In the genomic region with DNA sequence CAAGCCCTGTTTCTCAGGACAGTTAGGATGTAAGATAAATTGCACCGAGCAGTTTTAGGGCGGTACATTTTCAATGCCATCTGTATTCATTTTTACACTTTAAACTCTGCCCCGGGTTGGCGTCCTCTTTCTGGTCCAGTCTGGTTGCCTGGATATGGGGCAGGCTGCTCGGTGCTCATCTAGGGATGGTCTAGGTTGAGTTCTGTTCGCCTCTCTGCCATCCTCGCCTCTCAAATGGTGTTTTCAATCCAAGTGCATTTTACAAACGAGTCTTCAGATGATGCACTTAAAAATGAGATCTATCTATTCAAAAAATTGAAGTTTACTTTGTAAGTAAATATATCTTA, we compare ENCODE assay signal across 9 mouse cellular contexts. TPM values are rescaled to one million over a fixed set of nuclear protein-coding genes. Genes with fewer than 3 reads are reported as not detected.
DNase-seq lines count a peak whose midpoint lies in the region; ATAC-seq and TF ChIP-seq lines count a peak whose summit lies in the region.
"Had no signal": no experiment of that assay in that cellular context is flagged by ENCODE, and none has a peak within 500 bp of the region (broad histone marks: within the 10 kb centered on the region; RNA-seq: fewer than 3 reads in every experiment).

No protein-coding gene starts in this region.

- no peaks in the 10 kb centered on the region for H3K36me3 ChIP-seq in heart, adult 2 months (ENCODE audit: control insufficient read depth, insufficient read depth, low read length)
- no peaks in the 10 kb centered on the region for H3K36me3 ChIP-seq in thymus, adult 2 months (ENCODE audit: control insufficient read depth, insufficient read depth, low read length)
- no peaks in the 10 kb centered on the region for H3K36me3 ChIP-seq in liver, embryonic 12.5 days

- peak overlapping the region; percentile 49; the same call in 1 of the 2 replicates for H3K27ac ChIP-seq in heart, adult 2 months
- no peak overlapping the region for H3K27ac ChIP-seq in thymus, adult 2 months (ENCODE audit: control insufficient read depth, insufficient read depth, low read length)
- H3K27ac ChIP-seq in liver, embryonic 12.5 days, result no peak overlapping the region

- no peak for ATAC-seq in liver, embryonic 12.5 days

- peaks cover 2% of the 10 kb centered on the region; the same call in 1 of the 2 replicates for H3K4me1 ChIP-seq in heart, adult 2 months (ENCODE audit: control insufficient read depth, insufficient read depth, low read length)
- H3K4me1 ChIP-seq in thymus, adult 2 months (replicated peaks; ENCODE audit: control insufficient read depth, insufficient read depth, low read length), result peaks cover 13% of the 10 kb centered on the region
- peaks cover 12% of the 10 kb centered on the region for H3K4me1 ChIP-seq in liver, embryonic 12.5 days

- intact Hi-C loops in heart, adult 2 months (cut with DNase I), result no loop called here
- intact Hi-C loops in heart, postnatal 36 days (cut with DNase I), result no loop called here

- no peaks in the 10 kb centered on the region for H3K9me3 ChIP-seq in liver, embryonic 12.5 days (replicated peaks)

- no peak for TF ChIP-seq EP300 in heart, adult 2 months (IDR thresholded peaks at IDR 0.05; ENCODE audit: insufficient read depth, low read depth, low read length)

- H3K9ac ChIP-seq in heart, adult 2 months (ENCODE audit: low read depth, low read length), result peak overlapping the region; percentile 64
- H3K9ac ChIP-seq in liver, embryonic 12.5 days, result peak overlapping the region; percentile 63

- 4% methylated on average over 8 of the region's 8 CpGs for WGBS in heart, adult 2 months
- 7% methylated on average over 8 of the region's 8 CpGs for whole genome bisulfite sequencing in thymus, adult 2 months
- 7% methylated on average over 8 of the region's 8 CpGs for WGBS in liver, embryonic 12.5 days (ENCODE audit: insufficient replicate concordance)

- peak overlapping the region; percentile 70 for H3K4me3 ChIP-seq in heart, adult 2 months
- peak overlapping the region; percentile 59 for H3K4me3 ChIP-seq in thymus, adult 2 months (ENCODE audit: control insufficient read depth, insufficient read depth, low read length)
- H3K4me3 ChIP-seq in liver, embryonic 12.5 days, result peak overlapping the region; percentile 63

- no peaks in the 10 kb centered on the region for H3K27me3 ChIP-seq in heart, adult 2 months (ENCODE audit: control insufficient read depth, insufficient read depth, low read length)
- no peaks in the 10 kb centered on the region for H3K27me3 ChIP-seq in thymus, adult 2 months (ENCODE audit: control insufficient read depth, insufficient read depth, low read length)
- H3K27me3 ChIP-seq in liver, embryonic 12.5 days (replicated peaks), result no peaks in the 10 kb centered on the region

- TF ChIP-seq CTCF in heart, adult 2 months (IDR thresholded peaks at IDR 0.05), result no peak
- no peak for TF ChIP-seq CTCF in thymus, adult 2 months (IDR thresholded peaks at IDR 0.05; ENCODE audit: borderline replicate concordance, control insufficient read depth, extremely low read depth, insufficient read depth, low read length, poor library complexity)

- H3K79me2 ChIP-seq in heart, adult 2 months (replicated peaks; ENCODE audit: control insufficient read depth, insufficient read depth, low read length), result no peaks in the 10 kb centered on the region

- peak overlapping the region; percentile 93 for H3K4me2 ChIP-seq in liver, embryonic 12.5 days

- no peak for DNase-seq in heart, adult 2 months
- DNase-seq in heart, postnatal 36 days, result no peak
- no peak for DNase-seq in thymus, adult 2 months
- DNase-seq in thymus, postnatal 10 days (ENCODE audit: low spot score in 2 of 2), result no peak
- DNase-seq in natural killer cell, adult 2 months (ENCODE audit: low spot score in 2 of 2), result no peak
- no peak for DNase-seq in frontal cortex, postnatal 36 days (ENCODE audit: low spot score in 2 of 2)
- DNase-seq in yolk sac, embryonic 10.5 days (ENCODE audit: low spot score), result no peak

- no peak for TF ChIP-seq POLR2A in heart, adult 2 months (IDR thresholded peaks at IDR 0.05; ENCODE audit: insufficient read depth, low read depth, low read length)
- TF ChIP-seq POLR2A in thymus, adult 2 months (IDR thresholded peaks at IDR 0.05; ENCODE audit: control insufficient read depth, extremely low read depth, insufficient read depth, low read length, poor library complexity), result no peak

RNA-seq across cellular contexts. Expression of a gene that starts 0.5 kb away (rescaled TPM):
- under 1 TPM; 0.68 to 0.97 TPM for total RNA-seq in heart, adult 2 months (2021)
- 0.29 and 0.31 TPM in 2 replicates for polyA plus RNA-seq in heart, adult 2 months (2012; rRNA removed)
- under 1 TPM; 0.58 to 0.60 TPM for total RNA-seq in heart, postnatal 36 days (2021)
- polyA plus RNA-seq in thymus, adult 2 months (2012; rRNA removed), result 0.40 and 0.71 TPM in 2 replicates
- polyA plus RNA-seq in liver, embryonic 12.5 days (2016; fragmentation: Nextera tagmentation; extraction: Ambion mirVana), result 0.72 and 0.81 TPM in 2 replicates
- total RNA-seq: common myeloid progenitor, adult 5-6 weeks had no signal

RNA-seq across cellular contexts. Expression of a gene that starts 25.5 kb away (rescaled TPM):
- total RNA-seq in heart, adult 2 months (2021), result not detected
- polyA plus RNA-seq in heart, adult 2 months (2012; rRNA removed), result not detected in 2 replicates
- total RNA-seq in heart, postnatal 36 days (2021), result not detected
- 0.33 TPM in 1 of 2 replicates, not detected in the other for polyA plus RNA-seq in thymus, adult 2 months (2012; rRNA removed)
- 31.7 and 38.1 TPM in 2 replicates for polyA plus RNA-seq in liver, embryonic 12.5 days (2016; fragmentation: Nextera tagmentation; extraction: Ambion mirVana)
- total RNA-seq: common myeloid progenitor, adult 5-6 weeks had no signal

RNA-seq across cellular contexts. Expression of a gene that starts 40.7 kb away (rescaled TPM):
- total RNA-seq in heart, adult 2 months (2021), result not detected
- not detected in 2 replicates for polyA plus RNA-seq in heart, adult 2 months (2012; rRNA removed)
- total RNA-seq in heart, postnatal 36 days (2021), result not detected
- polyA plus RNA-seq in thymus, adult 2 months (2012; rRNA removed), result 1.1 and 1.6 TPM in 2 replicates
- polyA plus RNA-seq in liver, embryonic 12.5 days (2016; fragmentation: Nextera tagmentation; extraction: Ambion mirVana), result not detected in 2 replicates
- total RNA-seq: common myeloid progenitor, adult 5-6 weeks had no signal

Comparison
In these comparisons a context has a peak if more than half of its experiments do, and no peak if none do; other contexts are left out.
1. RNA of a gene that starts 25.5 kb away (polyA plus RNA-seq): 31.7 to 38.1 TPM in liver, embryonic 12.5 days; not detected in heart, adult 2 months and 0.33 TPM in thymus, adult 2 months; every median in the first group is over 10 times any median in the second.
2. Peak in every context shown above with its lines, with median percentiles within 50 percentile points of each other: H3K4me3 ChIP-seq.